Mouse (Mus musculus) lung, embryonic 16.5 days (tissue): ENCODE measurements around the gene Agps. TPM values are rescaled to one million over a fixed set of nuclear protein-coding genes. Genes with fewer than 3 reads are reported as not detected.

ENCODE experiments used
- ATAC-seq: fragments of 200-750 bp; cut with Nextera tagmentation; 2 replicates; pipeline ENCODE4 v1.8.0; 2017; ENCODE audit warnings: low read depth, mild to moderate bottlenecking, moderate library complexity
- H3K27ac ChIP-seq: fragments of 300-500 bp; sonication (generic); 2 replicates; pipeline ENCODE4 v1.5.1; 2014; ENCODE audit warnings: mild to moderate bottlenecking, control low read depth, low read length
- H3K27me3 ChIP-seq: fragments of 300-500 bp; sonication (generic); 2 replicates; pipeline ENCODE4 v1.6.1; 2014; ENCODE audit warnings: low read depth, low read length, mixed read lengths; ENCODE audit not compliant: control insufficient read depth, insufficient read depth
- H3K36me3 ChIP-seq: fragments of 300-500 bp; sonication (generic); 2 replicates; pipeline ENCODE4 v1.6.1; 2014; ENCODE audit warnings: low read length; ENCODE audit not compliant: control insufficient read depth, insufficient read depth
- H3K4me1 ChIP-seq: fragments of 300-500 bp; sonication (generic); replicated peaks from 2 replicates; pipeline ENCODE4 v1.6.1; 2014; ENCODE audit warnings: low read length, mixed read lengths; ENCODE audit not compliant: control insufficient read depth, insufficient read depth
- H3K4me2 ChIP-seq: fragments of 300-500 bp; sonication (generic); 2 replicates; pipeline ENCODE4 v1.6.1; 2014; ENCODE audit warnings: low read depth, low read length, control low read depth
- H3K4me3 ChIP-seq: fragments of 300-500 bp; sonication (generic); 2 replicates; pipeline ENCODE4 v1.5.1; 2014; ENCODE audit warnings: mild to moderate bottlenecking, low read length, control low read depth
- H3K9ac ChIP-seq: fragments of 300-500 bp; sonication (generic); 2 replicates; pipeline ENCODE4 v1.6.1; 2014; ENCODE audit warnings: low read length, control low read depth
- H3K9me3 ChIP-seq: fragments of 300-500 bp; sonication (generic); 2 replicates; pipeline ENCODE4 v1.6.1; 2016; ENCODE audit warnings: low read length; ENCODE audit not compliant: control insufficient read depth
- WGBS: fragments of 180-500 bp; shearing (Covaris S2); extraction: QIAGEN DNeasy Blood & Tissue Kit; methylation state at CpG from one replicate; pipeline ENCODE4 v1.1.7; 2014; 5-methylcytosine and 5-hydroxymethylcytosine counted together
- polyA plus RNA-seq: library from polyadenylated mRNA; unstranded; fragments of >200 nt; fragmentation: Nextera tagmentation; extraction: Ambion mirVana; gene quantifications from 2 replicates; pipeline ENCODE4 v1.2.1, GENCODE M21; 2015

The Agps gene
- polyA plus RNA-seq, 1 experiment from 2014 or later: 32.7 TPM

- H3K4me2 ChIP-seq: no peak overlapping the region
- peaks cover 15% of the 10 kb centered on the region for H3K36me3 ChIP-seq
- no peak for ATAC-seq
- H3K27me3 ChIP-seq: no peaks in the 10 kb centered on the region
- 0 out of 2 replicates have a peak, but pooled peaks cover 3% of the 10 kb centered on the region for H3K9me3 ChIP-seq
- no peaks in the 10 kb centered on the region for H3K4me1 ChIP-seq
- H3K27ac ChIP-seq: no peak overlapping the region
- no peak overlapping the region for H3K4me3 ChIP-seq
- 88% methylated on average over 9 of the region's 9 CpGs for WGBS
- H3K9ac ChIP-seq: no peak overlapping the region
Measured at GRCm38 (mm10) chr2:75901869-75902268, 69.9 kb downstream of the Agps start.

GRCm38 (mm10) chr2:75907142-75907541 lies 75.2 kb downstream of the Agps start:
- Histone ChIP-seq H3K4me1 (no peaks in the 10 kb centered on the region), H3K36me3 (peaks cover 12% of the 10 kb centered on the region; the same call in 1 of the 2 replicates)
- 61% methylated on average over 1 of the region's 1 CpGs for WGBS

GRCm38 (mm10) chr2:75915040-75915439 lies 83.1 kb downstream of the Agps start:
- Histone ChIP-seq H3K4me2 (no peak overlapping the region), H3K4me1 (no peaks in the 10 kb centered on the region), H3K4me3 (no peak overlapping the region), H3K36me3 (peaks cover 10% of the 10 kb centered on the region), H3K27me3 (no peaks in the 10 kb centered on the region), H3K9ac (no peak overlapping the region), H3K27ac (no peak overlapping the region), H3K9me3 (no peaks in the 10 kb centered on the region)
- 92% methylated on average over 3 of the region's 3 CpGs for WGBS
- no peak for ATAC-seq

More at GRCm38 (mm10) chr2:75907142-75907541, 75.2 kb downstream of the Agps start:
- no peak overlapping the region for H3K4me2 ChIP-seq
- no peak overlapping the region for H3K4me3 ChIP-seq
- H3K27ac ChIP-seq: no peak overlapping the region
- H3K9me3 ChIP-seq: no peaks in the 10 kb centered on the region
- no peak overlapping the region for H3K9ac ChIP-seq
- no peak for ATAC-seq
- no peaks in the 10 kb centered on the region for H3K27me3 ChIP-seq

- Histone ChIP-seq H3K4me2 (no peak overlapping the region), H3K27ac (no peak overlapping the region), H3K27me3 (no peaks in the 10 kb centered on the region), H3K9ac (no peak overlapping the region), H3K36me3 (no peaks in the 10 kb centered on the region; the same call in 1 of the 2 replicates), H3K4me1 (no peaks in the 10 kb centered on the region), H3K9me3 (no peaks in the 10 kb centered on the region), H3K4me3 (no peak overlapping the region)
- ATAC-seq: no peak
- 90% methylated on average over 4 of the region's 4 CpGs for WGBS
Measured at GRCm38 (mm10) chr2:75923807-75924340, 91.9 kb downstream of the Agps start.

- no peaks in the 10 kb centered on the region for H3K27me3 ChIP-seq
- H3K36me3 ChIP-seq: no peaks in the 10 kb centered on the region; the same call in 1 of the 2 replicates
- H3K9ac ChIP-seq: no peak overlapping the region
- 79% methylated on average over 5 of the region's 5 CpGs for WGBS
- ATAC-seq: no peak
- no peak overlapping the region for H3K4me3 ChIP-seq
- no peaks in the 10 kb centered on the region for H3K4me1 ChIP-seq
- no peak overlapping the region for H3K4me2 ChIP-seq
- no peaks in the 10 kb centered on the region for H3K9me3 ChIP-seq
- H3K27ac ChIP-seq: no peak overlapping the region
Measured at GRCm38 (mm10) chr2:75926061-75926460, 94.1 kb downstream of the Agps start.

- Histone ChIP-seq H3K27ac (no peak overlapping the region), H3K4me3 (no peak overlapping the region), H3K9me3 (no peaks in the 10 kb centered on the region), H3K36me3 (no peaks in the 10 kb centered on the region; the same call in 1 of the 2 replicates), H3K4me2 (no peak overlapping the region), H3K4me1 (no peaks in the 10 kb centered on the region), H3K27me3 (no peaks in the 10 kb centered on the region), H3K9ac (no peak overlapping the region)
- WGBS: 90% methylated on average over 3 of the region's 3 CpGs
- no peak for ATAC-seq
Measured at GRCm38 (mm10) chr2:75928011-75928410, 96.0 kb downstream of the Agps start.

- ATAC-seq: no peak
- Histone ChIP-seq H3K27me3 (no peaks in the 10 kb centered on the region), H3K36me3 (no peaks in the 10 kb centered on the region; the same call in 1 of the 2 replicates), H3K9ac (no peak overlapping the region), H3K9me3 (no peaks in the 10 kb centered on the region), H3K4me1 (no peaks in the 10 kb centered on the region), H3K27ac (no peak overlapping the region), H3K4me3 (no peak overlapping the region), H3K4me2 (no peak overlapping the region)
- WGBS: 96% methylated on average over 2 of the region's 2 CpGs
Measured at GRCm38 (mm10) chr2:75929141-75929540, 97.2 kb downstream of the Agps start.

GRCm38 (mm10) chr2:75929786-75930444 lies 97.9 kb downstream of the Agps start:
- H3K9ac ChIP-seq: no peak overlapping the region
- no peak overlapping the region for H3K4me2 ChIP-seq
- 89% methylated on average over 6 of the region's 6 CpGs for WGBS
- no peaks in the 10 kb centered on the region for H3K27me3 ChIP-seq
- no peak overlapping the region for H3K4me3 ChIP-seq
- H3K27ac ChIP-seq: no peak overlapping the region
- no peaks in the 10 kb centered on the region for H3K9me3 ChIP-seq
- H3K36me3 ChIP-seq: no peaks in the 10 kb centered on the region; the same call in 1 of the 2 replicates
- H3K4me1 ChIP-seq: no peaks in the 10 kb centered on the region
- no peak for ATAC-seq

- no peak overlapping the region for H3K4me3 ChIP-seq
- no peak for ATAC-seq
- H3K27ac ChIP-seq: no peak overlapping the region
- H3K9ac ChIP-seq: no peak overlapping the region
- no peaks in the 10 kb centered on the region; the same call in 1 of the 2 replicates for H3K36me3 ChIP-seq
- H3K4me1 ChIP-seq: no peaks in the 10 kb centered on the region
- no peak overlapping the region for H3K4me2 ChIP-seq
- no peaks in the 10 kb centered on the region for H3K9me3 ChIP-seq
- no peaks in the 10 kb centered on the region for H3K27me3 ChIP-seq
- WGBS: 87% methylated on average over 2 of the region's 2 CpGs
Measured at GRCm38 (mm10) chr2:75930941-75931340, 99.0 kb downstream of the Agps start.
